12 mouse cellular contexts compared by ENCODE assay signal in the genomic region with DNA sequence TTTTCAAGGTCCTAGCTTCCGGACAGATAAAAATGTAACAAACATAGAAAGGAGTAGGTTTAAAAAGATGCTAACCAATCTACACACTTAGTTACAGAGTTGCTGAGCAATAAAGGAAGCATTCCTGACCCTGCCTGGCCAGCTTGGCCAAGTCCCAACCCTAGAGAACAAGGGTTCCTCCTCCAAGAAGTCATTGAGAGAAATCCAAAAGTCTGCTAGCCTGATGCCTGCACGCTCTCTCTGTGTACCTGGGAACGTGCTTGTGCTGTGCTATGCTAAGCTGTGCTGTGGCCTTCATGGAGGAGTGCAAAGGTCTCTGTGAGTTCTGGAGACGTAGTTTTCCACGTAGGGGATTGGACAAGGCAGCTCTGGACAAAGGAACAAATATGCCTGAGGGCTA. TPM values are rescaled to one million over a fixed set of nuclear protein-coding genes. Genes with fewer than 3 reads are reported as not detected.
DNase-seq lines count a peak whose midpoint lies in the region; ATAC-seq and TF ChIP-seq lines count a peak whose summit lies in the region.
"Had no signal": no experiment of that assay in that cellular context is flagged by ENCODE, and none has a peak within 500 bp of the region (broad histone marks: within the 10 kb centered on the region; RNA-seq: fewer than 3 reads in every experiment).

No protein-coding gene starts in this region.

- H3K4me2 ChIP-seq in heart, embryonic 11.5 days = no peak overlapping the region
- H3K4me2 ChIP-seq in kidney, embryonic 15.5 days = no peak overlapping the region
- H3K4me2 ChIP-seq: lung, embryonic 15.5 days had no signal

- no peak overlapping the region for H3K4me3 ChIP-seq in heart, embryonic 11.5 days (ENCODE audit: low read depth, low read length)
- no peak overlapping the region for H3K4me3 ChIP-seq in lung, adult 2 months (replicated peaks; ENCODE audit: extremely low read depth, low read depth, low read length)
- no peak overlapping the region for H3K4me3 ChIP-seq in kidney, embryonic 15.5 days (replicated peaks)
- H3K4me3 ChIP-seq: lung, embryonic 15.5 days; neural tube, embryonic 12.5 days had no signal

- H3K4me1 ChIP-seq in heart, embryonic 11.5 days (ENCODE audit: control insufficient read depth, insufficient read depth, low read length) = peaks cover 5% of the 10 kb centered on the region
- no peaks in the 10 kb centered on the region for H3K4me1 ChIP-seq in lung, adult 2 months (ENCODE audit: control insufficient read depth, insufficient read depth, low read length)
- peaks cover 24% of the 10 kb centered on the region; the same call in 1 of the 2 replicates for H3K4me1 ChIP-seq in kidney, embryonic 15.5 days

- ATAC-seq in heart, embryonic 11.5 days (replicated peaks; ENCODE audit: insufficient number of reproducible peaks, low FRiP score, low TSS enrichment) = no peak
- ATAC-seq in kidney, embryonic 15.5 days (replicated peaks; ENCODE audit: low FRiP score) = no peak
- ATAC-seq: inflammation-experienced regulatory T-cells, adult 6 months had no signal

- DNase-seq in heart, adult 18-20 months = peak; percentile 17 to 21
- peak; percentile 11 for DNase-seq in lung, postnatal 14 days
- DNase-seq in lung, adult 2 months = no peak
- peak; percentile 32 for DNase-seq in adrenal gland, postnatal 14 days
- DNase-seq in liver = no peak
- DNase-seq in urinary bladder, adult 2 months (ENCODE audit: low spot score) = no peak
- DNase-seq: cerebellum, adult 18-20 months had no signal

- TF ChIP-seq CTCF in lung, adult 2 months (IDR thresholded peaks at IDR 0.05; ENCODE audit: insufficient read depth, low read length) = no peak

- H3K36me3 ChIP-seq in heart, embryonic 11.5 days (ENCODE audit: control insufficient read depth, insufficient read depth, low read length) = no peaks in the 10 kb centered on the region
- no peaks in the 10 kb centered on the region for H3K36me3 ChIP-seq in kidney, embryonic 15.5 days
- H3K36me3 ChIP-seq: lung, embryonic 15.5 days; neural tube, embryonic 12.5 days had no signal

- no peak for TF ChIP-seq POLR2A in lung, adult 2 months (IDR thresholded peaks at IDR 0.05; ENCODE audit: borderline replicate concordance, extremely low read depth, low read depth, low read length)

- no peaks in the 10 kb centered on the region for H3K27me3 ChIP-seq in heart, embryonic 11.5 days (ENCODE audit: control insufficient read depth, insufficient read depth, low read length)
- peaks cover 21% of the 10 kb centered on the region for H3K27me3 ChIP-seq in kidney, embryonic 15.5 days
- H3K27me3 ChIP-seq: lung, embryonic 15.5 days had no signal

- WGBS in heart, embryonic 11.5 days (ENCODE audit: insufficient replicate concordance) = 78% methylated on average over 5 of the region's 5 CpGs
- WGBS in lung, adult 2 months = 68% methylated on average over 5 of the region's 5 CpGs
- 70% methylated on average over 5 of the region's 5 CpGs for WGBS in kidney, embryonic 15.5 days

- no peaks in the 10 kb centered on the region for H3K9me3 ChIP-seq in heart, embryonic 11.5 days (replicated peaks; ENCODE audit: control insufficient read depth, low read length)
- no peaks in the 10 kb centered on the region for H3K9me3 ChIP-seq in kidney, embryonic 15.5 days (replicated peaks)
- H3K9me3 ChIP-seq: lung, embryonic 15.5 days; neural tube, embryonic 12.5 days had no signal

- no peak overlapping the region for H3K27ac ChIP-seq in heart, embryonic 11.5 days (ENCODE audit: low read depth, low read length)
- H3K27ac ChIP-seq in kidney, embryonic 15.5 days = peak overlapping the region; percentile 37; the same call in 1 of the 2 replicates
- H3K27ac ChIP-seq: lung, embryonic 15.5 days had no signal

- no peak overlapping the region for H3K9ac ChIP-seq in heart, embryonic 11.5 days (ENCODE audit: low read depth, low read length)
- H3K9ac ChIP-seq in kidney, embryonic 15.5 days = no peak overlapping the region
- H3K9ac ChIP-seq: lung, embryonic 15.5 days; neural tube, embryonic 12.5 days had no signal

RNA-seq across cellular contexts. Expression of a gene that starts 8.4 kb away (rescaled TPM):
- 1 to 10 TPM; 1.1 to 1.2 TPM for total RNA-seq in heart, adult 18-20 months (2021)
- 1.8 and 1.9 TPM in 2 replicates for polyA plus RNA-seq in heart, embryonic 11.5 days (2014; fragmentation: Nextera tagmentation; extraction: Ambion mirVana)
- polyA plus RNA-seq in lung, adult 2 months (2012; rRNA removed) = 34.2 and 58.0 TPM in 2 replicates
- total RNA-seq in adrenal gland, postnatal 14 days (2021) = 5.0 and 9.4 TPM in 2 replicates
- 1.7 and 2.7 TPM in 2 replicates for polyA plus RNA-seq in kidney, embryonic 15.5 days (2015; fragmentation: Nextera tagmentation; extraction: Ambion mirVana)
- 4.5 and 6.1 TPM in 2 replicates for polyA plus RNA-seq in urinary bladder, adult 2 months (2012; rRNA removed)

Comparison
In these comparisons a context has a peak if more than half of its experiments do, and no peak if none do; other contexts are left out.
1. DNase-seq: peak in heart, adult 18-20 months (2 of 2), lung, postnatal 14 days (single experiment) and adrenal gland, postnatal 14 days (single experiment); none in lung, adult 2 months (single experiment), liver (single experiment) and urinary bladder, adult 2 months (single experiment).